Mouse (Mus musculus) neural tube, embryonic 11.5 days (tissue): ENCODE data around the gene Hps5. TPM values are rescaled to one million over a fixed set of nuclear protein-coding genes. Genes with fewer than 3 reads are reported as not detected.
"Not testable (repeated sequence)": the region's sequence is repeated elsewhere in the genome, so short reads cannot be mapped to it uniquely, and the experiment has no call there.

Experiments used
- ATAC-seq: fragments of 200-750 bp; cut with Nextera tagmentation; 2 replicates; pipeline ENCODE4 v1.8.0; 2017; ENCODE audit warnings: moderate number of reproducible peaks, mild to moderate bottlenecking, moderate TSS enrichment, moderate library complexity; ENCODE audit not compliant: insufficient read depth, low FRiP score, low TSS enrichment
- DNase-seq: peaks from one replicate; pipeline ENCODE4 v3.0.0-alpha.2; 2015; ENCODE audit warnings: low spot score
- H3K27ac ChIP-seq: fragments of 300-500 bp; sonication (generic); 2 replicates; pipeline ENCODE4 v1.5.1; 2014; ENCODE audit warnings: low read depth, mild to moderate bottlenecking, low read length
- H3K27me3 ChIP-seq: fragments of 300-500 bp; sonication (generic); 2 replicates; pipeline ENCODE4 v1.6.1; 2014; ENCODE audit warnings: mild to moderate bottlenecking, low read length, mixed read lengths; ENCODE audit not compliant: control insufficient read depth, insufficient read depth
- H3K36me3 ChIP-seq: fragments of 300-500 bp; sonication (generic); 2 replicates; pipeline ENCODE4 v1.6.1; 2014; ENCODE audit warnings: mild to moderate bottlenecking, low read length, moderate library complexity, mixed read lengths; ENCODE audit not compliant: control insufficient read depth, insufficient read depth
- H3K4me1 ChIP-seq: fragments of 300-500 bp; sonication (generic); 2 replicates; pipeline ENCODE4 v1.6.1; 2014; ENCODE audit warnings: low read length, mixed read lengths; ENCODE audit not compliant: control insufficient read depth, insufficient read depth
- H3K4me2 ChIP-seq: fragments of 300-500 bp; sonication (generic); 2 replicates; pipeline ENCODE4 v1.6.1; 2014; ENCODE audit warnings: low read depth, mild to moderate bottlenecking, moderate library complexity
- H3K4me3 ChIP-seq: fragments of 300-500 bp; sonication (generic); 2 replicates; pipeline ENCODE4 v1.5.1; 2014; ENCODE audit warnings: low read depth, low read length
- H3K9ac ChIP-seq: fragments of 300-500 bp; sonication (generic); 2 replicates; pipeline ENCODE4 v1.6.1; 2014; ENCODE audit warnings: mild to moderate bottlenecking, low read length
- H3K9me3 ChIP-seq: fragments of 300-500 bp; sonication (generic); 2 replicates; pipeline ENCODE4 v1.6.1; 2016; ENCODE audit warnings: low read length; ENCODE audit not compliant: control insufficient read depth
- WGBS: fragments of 180-500 bp; shearing (Covaris S2); extraction: QIAGEN DNeasy Blood & Tissue Kit; methylation state at CpG from one replicate; pipeline ENCODE4 v1.1.7; 2014; 5-methylcytosine and 5-hydroxymethylcytosine counted together
- polyA plus RNA-seq: library from polyadenylated mRNA; unstranded; fragments of >200 nt; fragmentation: Nextera tagmentation; extraction: Ambion mirVana; gene quantifications from 2 replicates; pipeline ENCODE4 v1.2.1, GENCODE M21; 2014

The Hps5 gene
- polyA plus RNA-seq, 1 experiment from 2014 or later, result 18.0 TPM

GRCm38 (mm10) chr7:46761049-46761795 is 34.6 kb downstream of the Hps5 start:
- H3K4me1 ChIP-seq, result no peaks in the 10 kb centered on the region
- no peaks in the 10 kb centered on the region for H3K9me3 ChIP-seq
- H3K27ac ChIP-seq, result no peak overlapping the region
- H3K9ac ChIP-seq, result no peak overlapping the region
- H3K36me3 ChIP-seq, result peaks cover 6% of the 10 kb centered on the region; the same call in 1 of the 2 replicates
- no peak for DNase-seq
- no peaks in the 10 kb centered on the region for H3K27me3 ChIP-seq
- no peak for ATAC-seq
- no peak overlapping the region for H3K4me2 ChIP-seq
- 77% methylated on average over 11 of the region's 11 CpGs for WGBS
- no peak overlapping the region for H3K4me3 ChIP-seq

GRCm38 (mm10) chr7:46751490-46751889 is 44.4 kb downstream of the Hps5 start, which contains the start of gene Saa2:
TSS of gene Saa2 (plus strand) at chr7:46751790.
- H3K27ac ChIP-seq, result no peak within 1 kb of the TSS
- WGBS, result 82% methylated on average over 3 of the region's 3 CpGs
- H3K4me3 ChIP-seq, result no peak within 1 kb of the TSS
- ATAC-seq (no peak), DNase-seq (no peak)
- H3K4me1 ChIP-seq, result no peaks in the 10 kb centered on the region
- H3K27me3 ChIP-seq, result no peaks in the 10 kb centered on the region
- H3K4me2 ChIP-seq, result no peak within 1 kb of the TSS
- no peak within 1 kb of the TSS for H3K9ac ChIP-seq
- H3K36me3 ChIP-seq, result no peaks in the 10 kb centered on the region
- no peaks in the 10 kb centered on the region for H3K9me3 ChIP-seq

- no peak for ATAC-seq
- H3K27ac ChIP-seq, result no peak overlapping the region
- H3K9ac ChIP-seq, result no peak overlapping the region
- no peaks in the 10 kb centered on the region for H3K9me3 ChIP-seq
- no peaks in the 10 kb centered on the region for H3K36me3 ChIP-seq
- H3K27me3 ChIP-seq, result no peaks in the 10 kb centered on the region
- WGBS, result 52% methylated on average over 3 of the region's 3 CpGs
- no peak for DNase-seq
- H3K4me2 ChIP-seq, result no peak overlapping the region
- no peak overlapping the region for H3K4me3 ChIP-seq
- H3K4me1 ChIP-seq, result no peaks in the 10 kb centered on the region
These were observed 47.4 kb downstream of the Hps5 start for GRCm38 (mm10) chr7:46748459-46748858.

DNA sequence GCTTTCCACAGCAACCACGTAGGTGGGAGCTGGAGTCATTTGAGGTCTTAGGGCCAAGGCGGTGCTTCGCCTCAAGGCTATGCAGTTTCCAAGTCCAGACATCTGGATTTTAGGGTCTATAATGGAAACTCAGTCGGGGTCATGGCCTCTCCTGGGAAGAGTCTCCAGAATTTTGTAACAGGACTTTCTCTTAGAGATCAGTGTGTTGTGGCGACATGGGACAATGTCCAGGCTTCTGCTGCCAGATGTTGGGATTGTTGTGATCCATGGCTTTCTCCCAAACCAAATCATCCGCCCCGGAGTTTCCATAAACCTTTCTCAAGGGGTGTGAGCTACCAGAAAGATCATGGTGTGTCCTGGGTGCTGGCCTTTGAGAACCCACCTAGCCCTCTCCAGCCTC is 49.5 kb downstream of the Hps5 start:
- no peak for ATAC-seq
- Histone ChIP-seq H3K9me3 (no peaks in the 10 kb centered on the region), H3K4me3 (no peak overlapping the region), H3K9ac (no peak overlapping the region), H3K4me2 (no peak overlapping the region), H3K4me1 (no peaks in the 10 kb centered on the region), H3K36me3 (no peaks in the 10 kb centered on the region), H3K27me3 (no peaks in the 10 kb centered on the region), H3K27ac (no peak overlapping the region)
- no peak for DNase-seq
- 92% methylated on average over 7 of the region's 7 CpGs for WGBS

DNA sequence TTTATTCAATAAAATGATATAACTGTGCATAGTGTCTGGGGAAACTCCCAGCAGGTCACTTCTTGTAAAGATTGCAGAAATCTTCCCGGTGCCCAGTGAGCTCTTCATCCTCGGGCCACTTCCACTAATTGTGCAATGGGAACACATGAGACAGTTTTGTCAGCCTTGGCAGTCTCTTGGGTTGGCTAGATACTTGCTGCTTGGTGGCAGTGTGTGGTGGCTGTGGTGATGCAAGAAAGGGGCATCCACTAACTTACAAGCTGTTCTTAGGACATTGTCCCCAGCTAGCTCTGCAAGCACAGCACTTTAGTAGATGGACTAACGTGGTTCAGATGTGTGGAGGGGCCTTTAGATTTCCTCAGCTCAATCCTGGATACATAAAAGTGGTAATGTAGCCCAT is 50.0 kb downstream of the Hps5 start:
- H3K36me3 ChIP-seq, result no peaks in the 10 kb centered on the region
- ATAC-seq, result no peak
- no peak overlapping the region for H3K4me3 ChIP-seq
- no peaks in the 10 kb centered on the region for H3K9me3 ChIP-seq
- H3K4me1 ChIP-seq, result no peaks in the 10 kb centered on the region
- no peak overlapping the region for H3K27ac ChIP-seq
- H3K27me3 ChIP-seq, result no peaks in the 10 kb centered on the region
- H3K4me2 ChIP-seq, result no peak overlapping the region
- no peak overlapping the region for H3K9ac ChIP-seq
- no peak for DNase-seq
- WGBS, result 81% methylated on average over 3 of the region's 3 CpGs

GRCm38 (mm10) chr7:46742880-46743279 is 53.0 kb downstream of the Hps5 start, which contains the start of gene Saa1:
TSS of gene Saa1 (minus strand) at chr7:46742980.
- not testable (repeated sequence) for H3K9ac ChIP-seq, ATAC-seq, H3K4me1 ChIP-seq, H3K4me3 ChIP-seq, DNase-seq, H3K9me3 ChIP-seq, H3K36me3 ChIP-seq, H3K4me2 ChIP-seq, H3K27me3 ChIP-seq, H3K27ac ChIP-seq
- 86% methylated on average over 2 of the region's 3 CpGs for WGBS

- not testable (repeated sequence) for ATAC-seq
These were observed 55.8 kb downstream of the Hps5 start for GRCm38 (mm10) chr7:46740041-46740440.

DNA sequence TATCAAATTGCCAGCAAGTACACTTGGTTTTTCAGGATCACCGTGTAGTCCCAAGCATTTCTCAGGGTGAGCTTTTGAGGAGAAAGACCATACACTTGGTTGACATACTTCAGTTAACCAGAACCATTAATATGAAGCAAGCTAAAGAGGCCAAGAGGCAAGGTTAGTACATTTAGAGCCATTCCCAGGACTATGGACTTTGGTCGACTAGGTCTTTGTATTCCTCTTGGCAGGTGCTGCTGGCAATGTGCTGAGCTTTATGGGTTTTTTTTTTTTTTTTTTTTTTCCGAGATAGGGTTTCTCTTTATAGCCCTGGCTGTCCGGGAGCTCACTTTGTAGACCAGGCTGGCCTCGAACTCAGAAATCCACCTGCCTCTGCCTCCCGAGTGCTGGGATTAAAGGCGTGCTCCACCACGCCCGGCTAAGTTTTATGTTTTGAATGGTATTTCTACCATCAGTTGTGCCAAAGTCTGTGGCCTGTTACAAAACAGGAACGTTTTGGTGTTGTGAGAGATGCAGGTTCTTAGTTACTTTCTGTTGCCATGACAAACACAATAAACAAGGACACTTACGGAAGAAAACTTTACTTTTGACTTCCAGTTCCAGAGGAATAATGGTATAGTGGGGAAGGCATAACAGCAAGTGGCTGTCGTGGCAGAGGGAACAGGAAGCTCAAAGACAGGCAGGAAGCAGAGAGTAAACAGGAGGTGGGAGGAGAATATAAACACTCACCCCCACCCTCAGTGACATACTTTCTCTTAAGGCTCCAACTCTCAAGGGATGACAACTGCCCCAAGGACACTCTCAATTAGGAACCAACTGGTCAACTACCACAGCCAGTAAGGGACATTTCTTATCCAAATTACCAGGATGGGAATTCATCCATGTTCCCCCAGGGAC is 57.1 kb downstream of the Hps5 start:
- ATAC-seq, result no peak
- H3K4me3 ChIP-seq, result no peak overlapping the region
- no peak overlapping the region for H3K9ac ChIP-seq
- H3K36me3 ChIP-seq, result no peaks in the 10 kb centered on the region
- H3K9me3 ChIP-seq, result no peaks in the 10 kb centered on the region
- DNase-seq, result no peak
- no peak overlapping the region for H3K27ac ChIP-seq
- H3K27me3 ChIP-seq, result no peaks in the 10 kb centered on the region
- no peaks in the 10 kb centered on the region for H3K4me1 ChIP-seq
- WGBS, result 81% methylated on average over 12 of the region's 12 CpGs
- H3K4me2 ChIP-seq, result no peak overlapping the region

More at GRCm38 (mm10) chr7:46740041-46740440, 55.8 kb downstream of the Hps5 start:
- not testable (repeated sequence) for H3K4me1 ChIP-seq, H3K27me3 ChIP-seq, H3K4me2 ChIP-seq, H3K9ac ChIP-seq, H3K9me3 ChIP-seq, H3K4me3 ChIP-seq, H3K36me3 ChIP-seq, DNase-seq, H3K27ac ChIP-seq
- WGBS, result 87% methylated on average over 5 of the region's 5 CpGs
